Mouse (Mus musculus) liver, embryonic 13.5 days (tissue): ENCODE results near the gene Fam71e1. TPM values are rescaled to one million over a fixed set of nuclear protein-coding genes. Genes with fewer than 3 reads are reported as not detected.

Source experiments
- ATAC-seq: fragments of 200-750 bp; cut with Nextera tagmentation; 2 replicates; pipeline ENCODE4 v1.8.0; 2017; ENCODE audit warnings: low read depth, mild to moderate bottlenecking, moderate number of reproducible peaks, moderate library complexity
- DNase-seq: peaks from one replicate; pipeline ENCODE4 v3.0.0; 2022
- H3K27ac ChIP-seq: fragments of 300-500 bp; sonication (generic); 2 replicates; pipeline ENCODE4 v1.5.1; 2015; ENCODE audit warnings: moderate library complexity, mild to moderate bottlenecking, inconsistent platforms
- H3K27me3 ChIP-seq: fragments of 300-500 bp; sonication (generic); 2 replicates; pipeline ENCODE4 v1.6.1; 2015; ENCODE audit warnings: mild to moderate bottlenecking, inconsistent platforms
- H3K36me3 ChIP-seq: fragments of 300-500 bp; sonication (generic); 2 replicates; pipeline ENCODE4 v1.6.1; 2015; ENCODE audit warnings: mild to moderate bottlenecking, inconsistent platforms
- H3K4me1 ChIP-seq: fragments of 300-500 bp; sonication (generic); replicated peaks from 2 replicates; pipeline ENCODE4 v1.6.1; 2015; ENCODE audit warnings: inconsistent platforms
- H3K4me2 ChIP-seq: fragments of 300-500 bp; sonication (generic); 2 replicates; pipeline ENCODE4 v1.6.1; 2015; ENCODE audit warnings: inconsistent platforms, mild to moderate bottlenecking, moderate library complexity
- H3K4me3 ChIP-seq: fragments of 300-500 bp; sonication (generic); replicated peaks from 2 replicates; pipeline ENCODE4 v1.5.1; 2015; ENCODE audit warnings: mild to moderate bottlenecking, inconsistent platforms
- H3K9ac ChIP-seq: fragments of 300-500 bp; sonication (generic); 2 replicates; pipeline ENCODE4 v1.6.1; 2015; ENCODE audit warnings: mild to moderate bottlenecking, inconsistent platforms
- H3K9me3 ChIP-seq: fragments of 300-500 bp; sonication (generic); replicated peaks from 2 replicates; pipeline ENCODE4 v1.6.1; 2016; ENCODE audit warnings: inconsistent platforms
- WGBS: fragments of 180-500 bp; shearing (Covaris S2); methylation state at CpG from one replicate; pipeline ENCODE4 v1.1.7; 2015; ENCODE audit not compliant: insufficient replicate concordance; 5-methylcytosine and 5-hydroxymethylcytosine counted together
- polyA plus RNA-seq: library from polyadenylated mRNA; unstranded; fragments of >200 nt; fragmentation: Nextera tagmentation; extraction: Ambion mirVana; gene quantifications from 2 replicates; pipeline ENCODE4 v1.2.1, GENCODE M21; 2015

Gene Fam71e1
- polyA plus RNA-seq, 1 experiment from 2014 or later, result 1.5 TPM

DNA sequence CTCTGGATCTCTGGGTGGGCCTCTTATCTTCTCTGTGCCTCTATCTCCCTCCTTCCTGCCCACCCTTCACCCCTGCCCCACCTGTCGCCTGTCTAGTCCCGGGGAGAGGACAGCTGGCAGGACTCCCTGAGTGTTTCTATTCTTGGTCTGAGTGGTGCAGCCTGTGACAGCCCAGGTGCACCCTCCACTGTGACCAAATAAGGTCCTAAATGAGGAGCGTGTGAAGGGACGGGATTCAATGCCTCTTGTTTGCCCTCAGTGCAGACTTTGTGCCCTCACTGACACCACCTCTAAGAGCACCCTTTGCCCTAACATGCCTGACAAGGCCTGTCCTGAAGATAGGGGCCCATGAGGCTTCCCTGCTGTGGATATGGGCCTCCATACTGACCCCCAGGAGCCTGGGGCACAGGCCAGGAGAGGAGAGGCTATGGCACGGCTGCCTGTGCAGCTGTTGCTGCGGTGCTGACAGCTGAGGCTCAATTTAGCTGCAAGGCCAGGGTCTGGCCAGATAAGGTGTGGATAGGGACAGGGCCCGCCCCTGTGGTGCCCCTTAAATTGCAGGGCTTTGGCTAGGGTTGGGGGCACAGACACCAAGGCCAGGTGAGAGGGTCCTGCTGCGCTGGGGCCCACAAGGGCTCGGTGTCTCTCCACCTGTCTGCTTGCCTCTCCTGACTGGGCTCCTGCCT is 23.3 kb upstream of the Fam71e1 start:
- Histone ChIP-seq H3K4me3 (no peak overlapping the region), H3K27ac (peak overlapping the region; percentile 68), H3K36me3 (peaks cover 26% of the 10 kb centered on the region), H3K9ac (peak overlapping the region; percentile 65), H3K4me1 (peaks cover 70% of the 10 kb centered on the region), H3K4me2 (0 out of 2 replicates have a peak overlapping the region, but pooled peaks have one; percentile 23), H3K27me3 (peaks cover 52% of the 10 kb centered on the region), H3K9me3 (no peaks in the 10 kb centered on the region)
- 36% methylated on average over 9 of the region's 9 CpGs for WGBS
- ATAC-seq (no peak), DNase-seq (no peak)

GRCm38 (mm10) chr7:44474419-44474818 is 22.0 kb upstream of the Fam71e1 start:
- H3K9ac ChIP-seq, result peak overlapping the region; percentile 14
- 26% methylated on average over 4 of the region's 4 CpGs for WGBS
- peaks cover 22% of the 10 kb centered on the region for H3K36me3 ChIP-seq
- no peak for ATAC-seq
- H3K27ac ChIP-seq, result no peak overlapping the region
- H3K4me2 ChIP-seq, result no peak overlapping the region
- H3K4me1 ChIP-seq, result peaks cover 70% of the 10 kb centered on the region
- no peaks in the 10 kb centered on the region for H3K9me3 ChIP-seq
- DNase-seq, result no peak
- peaks cover 65% of the 10 kb centered on the region for H3K27me3 ChIP-seq
- H3K4me3 ChIP-seq, result no peak overlapping the region

- Histone ChIP-seq H3K9me3 (no peaks in the 10 kb centered on the region), H3K4me3 (no peak overlapping the region), H3K27me3 (peaks cover 72% of the 10 kb centered on the region), H3K27ac (no peak overlapping the region), H3K4me2 (no peak overlapping the region), H3K36me3 (peaks cover 16% of the 10 kb centered on the region), H3K4me1 (peaks cover 69% of the 10 kb centered on the region), H3K9ac (no peak overlapping the region; the same call in none of the 2 replicates)
- ATAC-seq (no peak), DNase-seq (no peak)
- WGBS, result 25% methylated on average over 5 of the region's 5 CpGs
These were observed 21.3 kb upstream of the Fam71e1 start for GRCm38 (mm10) chr7:44475046-44475614.

- DNase-seq (peak; percentile 66), ATAC-seq (peak; percentile 94)
- Histone ChIP-seq H3K4me1 (peaks cover 61% of the 10 kb centered on the region), H3K27me3 (peaks cover 42% of the 10 kb centered on the region), H3K4me2 (peak overlapping the region; percentile 68), H3K4me3 (peak overlapping the region; percentile 24), H3K9me3 (no peaks in the 10 kb centered on the region), H3K9ac (peak overlapping the region; percentile 77), H3K36me3 (no peaks in the 10 kb centered on the region), H3K27ac (peak overlapping the region; percentile 94)
- 40% methylated on average over 3 of the region's 3 CpGs for WGBS
These were observed 13.4 kb upstream of the Fam71e1 start for GRCm38 (mm10) chr7:44482836-44483435.

DNA sequence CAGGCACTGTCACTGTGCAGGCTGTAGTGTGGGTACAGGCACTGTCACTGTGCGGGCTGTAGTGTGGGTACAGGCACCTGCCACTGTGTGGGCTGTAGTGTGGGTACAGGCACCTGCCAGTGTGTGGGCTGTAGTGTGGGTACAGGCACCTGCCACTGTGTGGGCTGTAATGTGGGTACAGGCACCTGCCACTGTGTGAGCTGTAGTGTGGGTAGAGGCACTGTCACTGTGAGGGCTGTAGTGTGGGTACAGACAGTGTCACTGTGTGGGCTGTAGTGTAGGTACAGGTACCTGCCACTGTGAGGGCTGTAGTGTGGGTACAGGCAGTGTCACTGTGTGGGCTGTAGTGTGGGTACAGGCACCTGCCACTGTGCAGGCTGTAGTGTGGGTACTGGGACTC is 12.3 kb upstream of the Fam71e1 start:
- WGBS, result 94% methylated on average over 1 of the region's 1 CpGs
- no peak overlapping the region; the same call in 1 of the 2 replicates for H3K9ac ChIP-seq
- no peak for DNase-seq
- peaks cover 8% of the 10 kb centered on the region for H3K36me3 ChIP-seq
- peak overlapping the region; percentile 67 for H3K27ac ChIP-seq
- H3K4me3 ChIP-seq, result no peak overlapping the region
- ATAC-seq, result no peak
- H3K4me2 ChIP-seq, result no peak overlapping the region
- peaks cover 31% of the 10 kb centered on the region for H3K27me3 ChIP-seq
- peaks cover 52% of the 10 kb centered on the region for H3K4me1 ChIP-seq
- H3K9me3 ChIP-seq, result no peaks in the 10 kb centered on the region

GRCm38 (mm10) chr7:44484841-44485571 is 11.4 kb upstream of the Fam71e1 start:
- Histone ChIP-seq H3K36me3 (peaks cover 17% of the 10 kb centered on the region), H3K4me2 (no peak overlapping the region), H3K9me3 (no peaks in the 10 kb centered on the region), H3K27me3 (peaks cover 22% of the 10 kb centered on the region), H3K9ac (peak overlapping the region; percentile 22; the same call in 1 of the 2 replicates), H3K4me3 (no peak overlapping the region), H3K4me1 (peaks cover 45% of the 10 kb centered on the region), H3K27ac (peak overlapping the region; percentile 67)
- WGBS, result 29% methylated on average over 5 of the region's 5 CpGs
- peak; percentile 71 for DNase-seq
- ATAC-seq, result peak; percentile 24; the same call in 1 of the 2 replicates

DNA sequence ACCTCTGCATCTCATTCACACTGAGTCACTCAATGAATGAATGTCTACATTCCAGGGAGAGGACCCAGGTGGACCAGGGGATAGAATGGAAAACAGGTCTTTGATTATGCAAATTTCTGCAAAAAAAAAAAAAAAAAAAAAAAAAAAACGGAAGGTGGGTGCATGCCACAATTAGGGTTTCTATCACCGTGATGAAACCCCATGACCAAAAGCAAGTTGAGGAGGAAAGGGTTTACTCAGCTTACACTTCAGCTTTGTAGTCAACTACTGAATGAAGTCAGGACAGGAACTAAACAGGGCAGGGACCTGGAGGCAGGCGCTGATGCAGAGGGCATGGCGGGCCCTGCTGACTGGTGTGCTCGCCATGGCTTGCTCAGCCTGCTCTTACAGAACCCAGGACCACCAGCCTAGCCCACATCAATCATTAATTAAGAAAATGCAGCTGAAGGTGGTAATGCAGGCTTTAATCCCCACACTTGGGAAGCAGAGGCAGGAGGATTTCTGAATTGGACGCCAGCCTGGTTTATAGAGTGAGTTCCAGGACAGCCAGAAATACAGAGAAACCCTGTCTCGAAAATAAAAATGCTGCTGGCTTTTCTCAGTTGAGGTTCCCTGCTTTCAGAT is 10.7 kb upstream of the Fam71e1 start:
- no peak overlapping the region for H3K9ac ChIP-seq
- no peak overlapping the region for H3K4me3 ChIP-seq
- H3K9me3 ChIP-seq, result no peaks in the 10 kb centered on the region
- WGBS, result 59% methylated on average over 7 of the region's 7 CpGs
- H3K27me3 ChIP-seq, result peaks cover 15% of the 10 kb centered on the region
- DNase-seq (no peak), ATAC-seq (no peak)
- no peak overlapping the region for H3K4me2 ChIP-seq
- H3K27ac ChIP-seq, result no peak overlapping the region
- peaks cover 38% of the 10 kb centered on the region for H3K4me1 ChIP-seq
- peaks cover 24% of the 10 kb centered on the region for H3K36me3 ChIP-seq

- WGBS, result 70% methylated on average over 13 of the region's 13 CpGs
- peaks cover 26% of the 10 kb centered on the region for H3K4me1 ChIP-seq
- 0 out of 2 replicates have a peak, but pooled peaks cover 4% of the 10 kb centered on the region for H3K27me3 ChIP-seq
- H3K36me3 ChIP-seq, result peaks cover 37% of the 10 kb centered on the region
- H3K27ac ChIP-seq, result no peak overlapping the region
- H3K9me3 ChIP-seq, result no peaks in the 10 kb centered on the region
- H3K9ac ChIP-seq, result no peak overlapping the region
- no peak for ATAC-seq
- H3K4me3 ChIP-seq, result no peak overlapping the region
- H3K4me2 ChIP-seq, result no peak overlapping the region
- no peak for DNase-seq
These were observed 9.3 kb upstream of the Fam71e1 start for GRCm38 (mm10) chr7:44486927-44487575.

DNA sequence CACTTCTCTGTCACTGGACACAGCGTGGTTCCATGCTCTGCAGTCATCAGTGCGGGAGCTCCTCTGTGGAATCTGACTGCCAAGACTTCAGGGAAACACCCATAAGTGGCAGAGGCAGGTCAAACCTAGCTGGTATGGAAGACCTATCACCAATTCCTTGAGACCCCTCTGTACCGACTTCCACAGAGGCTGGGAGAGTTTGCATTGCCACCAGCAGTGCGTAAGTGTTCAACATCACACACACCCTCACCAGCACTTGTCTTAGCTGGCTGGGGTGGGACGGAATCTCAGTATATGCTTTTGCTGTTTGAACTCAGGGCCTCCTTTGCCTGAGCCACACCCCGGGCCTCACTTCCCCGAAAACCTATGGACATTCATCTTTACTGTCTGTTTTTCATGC is 8.4 kb upstream of the Fam71e1 start:
- no peak overlapping the region for H3K4me2 ChIP-seq
- WGBS, result 84% methylated on average over 7 of the region's 7 CpGs
- no peak overlapping the region for H3K4me3 ChIP-seq
- no peak for ATAC-seq
- peaks cover 19% of the 10 kb centered on the region for H3K4me1 ChIP-seq
- no peaks in the 10 kb centered on the region for H3K27me3 ChIP-seq
- no peak overlapping the region for H3K27ac ChIP-seq
- no peaks in the 10 kb centered on the region for H3K9me3 ChIP-seq
- no peak for DNase-seq
- H3K36me3 ChIP-seq, result peaks cover 46% of the 10 kb centered on the region
- no peak overlapping the region for H3K9ac ChIP-seq

GRCm38 (mm10) chr7:44488545-44488944 is 7.8 kb upstream of the Fam71e1 start:
- H3K4me3 ChIP-seq, result no peak overlapping the region
- DNase-seq, result no peak
- H3K27ac ChIP-seq, result no peak overlapping the region
- peaks cover 16% of the 10 kb centered on the region for H3K4me1 ChIP-seq
- H3K9me3 ChIP-seq, result no peaks in the 10 kb centered on the region
- no peak for ATAC-seq
- H3K27me3 ChIP-seq, result no peaks in the 10 kb centered on the region
- peaks cover 51% of the 10 kb centered on the region for H3K36me3 ChIP-seq
- no peak overlapping the region for H3K9ac ChIP-seq
- 80% methylated on average over 8 of the region's 8 CpGs for WGBS
- H3K4me2 ChIP-seq, result no peak overlapping the region
